In the genomic region with DNA sequence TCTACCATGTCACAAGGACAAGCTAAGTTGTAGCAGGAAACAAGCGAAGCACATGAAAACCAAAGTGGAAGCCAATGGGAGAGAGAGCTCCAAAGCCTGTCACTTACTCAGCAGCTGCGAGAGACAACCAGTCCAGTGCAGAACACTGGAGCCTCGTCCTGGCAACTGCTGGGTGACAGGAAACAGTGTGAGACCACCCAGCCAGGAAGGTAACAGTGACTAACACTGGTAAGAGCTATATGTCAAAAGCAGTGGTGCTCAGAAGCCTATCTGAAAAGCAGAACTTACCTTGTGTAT, we compare ENCODE assay signal across 10 mouse cellular contexts. TPM values are rescaled to one million over a fixed set of nuclear protein-coding genes. Genes with fewer than 3 reads are reported as not detected.
DNase-seq lines count a peak whose midpoint lies in the region; ATAC-seq lines count a peak whose summit lies in the region.
"Had no signal": no experiment of that assay in that cellular context is flagged by ENCODE, and none has a peak within 500 bp of the region (broad histone marks: within the 10 kb centered on the region; RNA-seq: fewer than 3 reads in every experiment).

No protein-coding gene starts in this region.

- no peak for DNase-seq in frontal cortex, postnatal 25 days (ENCODE audit: low spot score in 2 of 2)
- no peak for DNase-seq in neural tube, embryonic 11.5 days (ENCODE audit: low spot score)
- DNase-seq in neural tube, embryonic 10.5 days (ENCODE audit: extremely low spot score, low spot score): no peak
- no peak for DNase-seq in urinary bladder, postnatal 4 days (ENCODE audit: low spot score in 2 of 2)
- DNase-seq in spleen, adult 12 weeks (ENCODE audit: low spot score): no peak
- DNase-seq: spleen, adult 18-20 months had no signal

- no peak overlapping the region for H3K9ac ChIP-seq in neural tube, embryonic 11.5 days (ENCODE audit: low read length)
- peak overlapping the region; percentile 30; the same call in 1 of the 2 replicates for H3K9ac ChIP-seq in hindbrain, embryonic 13.5 days
- no peak overlapping the region for H3K9ac ChIP-seq in neural tube, embryonic 15.5 days (replicated peaks)
- H3K9ac ChIP-seq: kidney, embryonic 15.5 days had no signal

- H3K4me1 ChIP-seq in neural tube, embryonic 11.5 days (ENCODE audit: control insufficient read depth, insufficient read depth, low read length): peaks cover 12% of the 10 kb centered on the region
- H3K4me1 ChIP-seq in hindbrain, embryonic 13.5 days (replicated peaks): peaks cover 30% of the 10 kb centered on the region
- H3K4me1 ChIP-seq in neural tube, embryonic 15.5 days: peaks cover 32% of the 10 kb centered on the region

- no peaks in the 10 kb centered on the region for H3K27me3 ChIP-seq in neural tube, embryonic 11.5 days (ENCODE audit: control insufficient read depth, insufficient read depth, low read length)
- H3K27me3 ChIP-seq in hindbrain, embryonic 13.5 days: no peaks in the 10 kb centered on the region
- no peaks in the 10 kb centered on the region for H3K27me3 ChIP-seq in neural tube, embryonic 15.5 days (replicated peaks)
- H3K27me3 ChIP-seq: kidney, embryonic 15.5 days had no signal

- H3K4me3 ChIP-seq in neural tube, embryonic 11.5 days (ENCODE audit: low read depth, low read length): no peak overlapping the region
- H3K4me3 ChIP-seq in hindbrain, embryonic 13.5 days: no peak overlapping the region
- no peak overlapping the region for H3K4me3 ChIP-seq in neural tube, embryonic 15.5 days (replicated peaks)
- H3K4me3 ChIP-seq: kidney, embryonic 15.5 days had no signal

- no peak overlapping the region for H3K4me2 ChIP-seq in neural tube, embryonic 11.5 days (ENCODE audit: low read depth)
- H3K4me2 ChIP-seq in hindbrain, embryonic 13.5 days: peak overlapping the region; percentile 9; the same call in 1 of the 2 replicates
- H3K4me2 ChIP-seq in neural tube, embryonic 15.5 days: no peak overlapping the region
- H3K4me2 ChIP-seq: kidney, embryonic 15.5 days had no signal

- WGBS in neural tube, embryonic 11.5 days: 43% methylated on average over 3 of the region's 3 CpGs
- WGBS in hindbrain, embryonic 13.5 days: 27% methylated on average over 3 of the region's 3 CpGs
- WGBS in neural tube, embryonic 15.5 days: 31% methylated on average over 3 of the region's 3 CpGs

- 0 out of 2 replicates have a peak overlapping the region, but pooled peaks have one; percentile 23 for H3K27ac ChIP-seq in neural tube, embryonic 11.5 days (ENCODE audit: low read depth, low read length)
- peak overlapping the region; percentile 76 for H3K27ac ChIP-seq in hindbrain, embryonic 13.5 days
- H3K27ac ChIP-seq in neural tube, embryonic 15.5 days (replicated peaks): peak overlapping the region; percentile 62
- H3K27ac ChIP-seq: kidney, embryonic 15.5 days had no signal

- no peaks in the 10 kb centered on the region for H3K36me3 ChIP-seq in neural tube, embryonic 11.5 days (ENCODE audit: control insufficient read depth, insufficient read depth, low read length)
- no peaks in the 10 kb centered on the region for H3K36me3 ChIP-seq in hindbrain, embryonic 13.5 days
- no peaks in the 10 kb centered on the region for H3K36me3 ChIP-seq in neural tube, embryonic 15.5 days
- H3K36me3 ChIP-seq: kidney, embryonic 15.5 days had no signal

- ATAC-seq in frontal cortex, adult (ENCODE audit: low TSS enrichment): peak; percentile 32; the same call in 1 of the 2 replicates
- no peak for ATAC-seq in neural tube, embryonic 11.5 days (ENCODE audit: insufficient read depth, low FRiP score, low TSS enrichment)
- 0 out of 2 replicates have a peak, but pooled peaks have one; percentile 36 for ATAC-seq in hindbrain, embryonic 13.5 days (ENCODE audit: low FRiP score)
- ATAC-seq in neural tube, embryonic 15.5 days (ENCODE audit: low FRiP score): peak; percentile 35; the same call in 1 of the 2 replicates

- no peaks in the 10 kb centered on the region for H3K9me3 ChIP-seq in neural tube, embryonic 11.5 days (ENCODE audit: control insufficient read depth, low read length)
- H3K9me3 ChIP-seq in hindbrain, embryonic 13.5 days: no peaks in the 10 kb centered on the region
- H3K9me3 ChIP-seq in neural tube, embryonic 15.5 days (replicated peaks): no peaks in the 10 kb centered on the region
- H3K9me3 ChIP-seq: kidney, embryonic 15.5 days had no signal

RNA-seq across cellular contexts. Expression of gene Tln2, which starts 14.1 kb away (rescaled TPM):
- 14.6 and 17.5 TPM in 2 replicates for polyA plus RNA-seq in neural tube, embryonic 11.5 days (2014; fragmentation: Nextera tagmentation; extraction: Ambion mirVana)
- 29.5 and 33.8 TPM in 2 replicates for polyA plus RNA-seq in hindbrain, embryonic 13.5 days (2015; fragmentation: Nextera tagmentation; extraction: Ambion mirVana)
- 45.7 and 47.7 TPM in 2 replicates for polyA plus RNA-seq in neural tube, embryonic 15.5 days (2015; fragmentation: Nextera tagmentation; extraction: Ambion mirVana)

Comparison
In these comparisons a context has a peak if more than half of its experiments do, and no peak if none do; other contexts are left out.
1. H3K27ac ChIP-seq: peak in every context shown above with its lines; median percentile 76 in hindbrain, embryonic 13.5 days; 62 in neural tube, embryonic 15.5 days; 23 in neural tube, embryonic 11.5 days.